Mouse (Mus musculus) heart, embryonic 14.5 days (tissue): Measurements from ENCODE around the gene Krt81. TPM values are rescaled to one million over a fixed set of nuclear protein-coding genes. Genes with fewer than 3 reads are reported as not detected.

ENCODE experiments used
- polyA plus RNA-seq: library from polyadenylated mRNA; unstranded; fragments of >200 nt; fragmentation: Nextera tagmentation; extraction: Ambion mirVana; gene quantifications from 2 replicates; pipeline ENCODE4 v1.2.1, GENCODE M21; 2014

The Krt81 gene
- polyA plus RNA-seq, 1 experiment from 2014 or later: not detected

Other genes starting within 250 kb of the Krt81 start
- gene Grasp, start 239.6 kb downstream of the Krt81 start, polyA plus RNA-seq: 3.8 and 5.5 TPM in 2 replicates
- 6.0 and 6.6 TPM in 2 replicates for gene Nr4a1, start 209.5 kb downstream of the Krt81 start, polyA plus RNA-seq
- gene Atg101, start 179.5 kb downstream of the Krt81 start, polyA plus RNA-seq: 49.5 and 50.4 TPM in 2 replicates
- 0.85 and 1.8 TPM in 2 replicates for gene 6030408B16Rik, start 170.5 kb downstream of the Krt81 start, polyA plus RNA-seq
- gene Krt80, start 93.6 kb downstream of the Krt81 start, polyA plus RNA-seq: 6.9 and 8.0 TPM in 2 replicates
- gene Krt7, start 52.7 kb downstream of the Krt81 start, polyA plus RNA-seq: 10.0 and 13.7 TPM in 2 replicates
- not detected in 2 replicates for gene Krt87, start 24.9 kb downstream of the Krt81 start, polyA plus RNA-seq
- gene Krt88, start 16.0 kb downstream of the Krt81 start, polyA plus RNA-seq: not detected in 2 replicates
- gene Krt86, start 9.7 kb upstream of the Krt81 start, polyA plus RNA-seq: not detected in 2 replicates
- gene Krt83, start 27.8 kb upstream of the Krt81 start, polyA plus RNA-seq: not detected in 2 replicates
- gene Gm49425, start 53.5 kb upstream of the Krt81 start, polyA plus RNA-seq: not detected in 2 replicates
- not detected in 2 replicates for gene Krt84, start 69.1 kb upstream of the Krt81 start, polyA plus RNA-seq
- gene Krt82, start 86.9 kb upstream of the Krt81 start, polyA plus RNA-seq: not detected in 2 replicates
- gene Krt90, start 99.2 kb upstream of the Krt81 start, polyA plus RNA-seq: not detected in 2 replicates
- gene Krt75, start 110.2 kb upstream of the Krt81 start, polyA plus RNA-seq: 0.05 TPM in 1 of 2 replicates, not detected in the other
- gene Gm5414, start 164.4 kb upstream of the Krt81 start, polyA plus RNA-seq: not detected in 2 replicates
- not detected in 2 replicates for gene Gm5478, start 183.6 kb upstream of the Krt81 start, polyA plus RNA-seq
- gene Krt6b, start 216.5 kb upstream of the Krt81 start, polyA plus RNA-seq: not detected in 2 replicates
- gene Krt6a, start 230.6 kb upstream of the Krt81 start, polyA plus RNA-seq: not detected in 2 replicates
- not detected in 2 replicates for gene Krt5, start 249.1 kb upstream of the Krt81 start, polyA plus RNA-seq